Mouse (Mus musculus) CH12.LX (cell line): ENCODE measurements at regions not wholly inside any gene's neighbourhood (a gene's known extent, or its start where the extent isn't known, plus 50 kb on each side); places are given as distances from the start of the nearest gene placed in this dataset.

ENCODE experiments used
- BHLHE40 ChIP-seq: IDR thresholded peaks from 2 replicates; pipeline ENCODE4 v1.6.1; 2011; ENCODE audit warnings: mild to moderate bottlenecking, low read depth, low read length, improper control_type of control experiment
- CHD2 ChIP-seq: IDR thresholded peaks from 2 replicates; pipeline ENCODE4 v1.6.1; 2011; ENCODE audit warnings: low read length, improper control_type of control experiment
- CTCF ChIP-seq, 2 experiments: IDR thresholded peaks in 1 of 2; conservative IDR thresholded peaks in 1 of 2; 2 replicates each; pipeline ENCODE4 v1.5.1; 2011 to 2012; ENCODE audit warnings: low read depth in 2 of 2, low read length in 2 of 2, improper control_type of control experiment in 1 of 2, inconsistent platforms in 1 of 2, mild to moderate bottlenecking in 1 of 2, moderate library complexity in 1 of 2
- EP300 ChIP-seq: IDR thresholded peaks from 2 replicates; pipeline ENCODE4 v1.6.1; 2011; ENCODE audit warnings: low read length, improper control_type of control experiment
- ETS1 ChIP-seq: conservative IDR thresholded peaks from 2 replicates; pipeline ENCODE4 v1.6.1; 2012; ENCODE audit warnings: low read depth, mild to moderate bottlenecking, inconsistent platforms, low read length, improper control_type of control experiment, moderate library complexity
- HCFC1 ChIP-seq: IDR thresholded peaks from 2 replicates; pipeline ENCODE4 v1.6.1; 2012; ENCODE audit warnings: low read depth, mild to moderate bottlenecking, inconsistent platforms, low read length, improper control_type of control experiment
- IRF4 ChIP-seq: IDR thresholded peaks from 2 replicates; pipeline ENCODE4 v1.6.1; 2014; ENCODE audit warnings: low read depth, mild to moderate bottlenecking, inconsistent platforms, low read length, improper control_type of control experiment
- JUND ChIP-seq: conservative IDR thresholded peaks from 2 replicates; pipeline ENCODE4 v1.6.1; 2011; ENCODE audit warnings: low read depth, low read length, improper control_type of control experiment
- MAFK ChIP-seq: IDR thresholded peaks from 2 replicates; pipeline ENCODE4 v1.6.1; 2011; ENCODE audit warnings: low read length, improper control_type of control experiment; ENCODE audit not compliant: insufficient replicate concordance
- NELFE ChIP-seq: IDR thresholded peaks from 2 replicates; pipeline ENCODE4 v1.6.1; 2011; ENCODE audit warnings: low read depth, low read length, improper control_type of control experiment
- POLR2A ChIP-seq: IDR thresholded peaks from 2 replicates; pipeline ENCODE4 v1.6.1; 2011; ENCODE audit warnings: low read depth, mild to moderate bottlenecking, improper control_type of control experiment, low read length
- POLR2AphosphoS2 ChIP-seq: IDR thresholded peaks from 2 replicates; pipeline ENCODE4 v1.6.1; 2011; ENCODE audit warnings: low read depth, low read length, improper control_type of control experiment
- ZC3H11A ChIP-seq: IDR thresholded peaks from 2 replicates; pipeline ENCODE4 v1.6.1; 2012; ENCODE audit warnings: low read depth, mild to moderate bottlenecking, inconsistent platforms, low read length, improper control_type of control experiment

- TF ChIP-seq BHLHE40 = no peak
- TF ChIP-seq POLR2A = no peak
- TF ChIP-seq NELFE = no peak
- TF ChIP-seq CTCF (conservative IDR thresholded peaks at IDR 0.05 in 1 of 2, IDR thresholded peaks at IDR 0.05 in 1 of 2; ENCODE audit: low read depth in 2 of 2, low read length in 2 of 2) = no peak
- no peak for TF ChIP-seq EP300
- no peak for TF ChIP-seq IRF4
- no peak for TF ChIP-seq POLR2AphosphoS2
- no peak for TF ChIP-seq ZC3H11A
- TF ChIP-seq MAFK = no peak
- no peak for TF ChIP-seq ETS1
- no peak for TF ChIP-seq HCFC1
- no peak for TF ChIP-seq JUND
- TF ChIP-seq CHD2 = no peak
These were observed 114.6 kb upstream of the Magi3 start for GRCm38 (mm10) chr3:104334760-104335159.
